Mouse (Mus musculus): ENCODE data around the gene Enthd1. TPM values are rescaled to one million over a fixed set of nuclear protein-coding genes. Genes with fewer than 3 reads are reported as not detected.

Enthd1 gene
- polyA plus RNA-seq, 1 experiment: not detected

- Histone ChIP-seq H3K4me3 (ENCODE audit: insufficient read depth, low read depth, low read length) (no peak overlapping the region), H3K27ac (ENCODE audit: insufficient read depth, low read depth, low read length) (no peak overlapping the region), H3K4me1 (ENCODE audit: control insufficient read depth, insufficient read depth, low read length) (no peaks in the 10 kb centered on the region; the same call in 1 of the 2 replicates)
- no peak for TF ChIP-seq CTCF (IDR thresholded peaks at IDR 0.05; ENCODE audit: insufficient read depth, low read depth, low read length)
- TF ChIP-seq POLR2A (IDR thresholded peaks at IDR 0.05; ENCODE audit: insufficient read depth, low read depth, low read length): no peak
- WGBS: 93% methylated on average over 7 of the region's 7 CpGs
These were observed 4.2 kb upstream of the Enthd1 start for GRCm38 (mm10) chr15:80569205-80569604.

GRCm38 (mm10) chr15:80567731-80568130, 2.8 kb upstream of the Enthd1 start:
- H3K4me1 ChIP-seq (ENCODE audit: control insufficient read depth, insufficient read depth, low read length): no peaks in the 10 kb centered on the region; the same call in 1 of the 2 replicates
- no peak overlapping the region for H3K27ac ChIP-seq (ENCODE audit: insufficient read depth, low read depth, low read length)
- 71% methylated on average over 4 of the region's 4 CpGs for WGBS
- H3K4me3 ChIP-seq (ENCODE audit: insufficient read depth, low read depth, low read length): no peak overlapping the region
- TF ChIP-seq POLR2A (IDR thresholded peaks at IDR 0.05; ENCODE audit: insufficient read depth, low read depth, low read length): no peak
- TF ChIP-seq CTCF (IDR thresholded peaks at IDR 0.05; ENCODE audit: insufficient read depth, low read depth, low read length): no peak

GRCm38 (mm10) chr15:80567139-80567538, 2.2 kb upstream of the Enthd1 start:
- H3K4me3 ChIP-seq (ENCODE audit: insufficient read depth, low read depth, low read length): no peak overlapping the region
- TF ChIP-seq POLR2A (IDR thresholded peaks at IDR 0.05; ENCODE audit: insufficient read depth, low read depth, low read length): no peak
- no peak for TF ChIP-seq CTCF (IDR thresholded peaks at IDR 0.05; ENCODE audit: insufficient read depth, low read depth, low read length)
- no peaks in the 10 kb centered on the region for H3K4me1 ChIP-seq (ENCODE audit: control insufficient read depth, insufficient read depth, low read length)
- WGBS: 94% methylated on average over 3 of the region's 3 CpGs
- no peak overlapping the region for H3K27ac ChIP-seq (ENCODE audit: insufficient read depth, low read depth, low read length)

GRCm38 (mm10) chr15:80566696-80567095, 1.7 kb upstream of the Enthd1 start:
- no peak overlapping the region for H3K4me3 ChIP-seq (ENCODE audit: insufficient read depth, low read depth, low read length)
- H3K4me1 ChIP-seq (ENCODE audit: control insufficient read depth, insufficient read depth, low read length): no peaks in the 10 kb centered on the region
- 94% methylated on average over 6 of the region's 6 CpGs for WGBS
- H3K27ac ChIP-seq (ENCODE audit: insufficient read depth, low read depth, low read length): no peak overlapping the region
- no peak for TF ChIP-seq POLR2A (IDR thresholded peaks at IDR 0.05; ENCODE audit: insufficient read depth, low read depth, low read length)

DNA sequence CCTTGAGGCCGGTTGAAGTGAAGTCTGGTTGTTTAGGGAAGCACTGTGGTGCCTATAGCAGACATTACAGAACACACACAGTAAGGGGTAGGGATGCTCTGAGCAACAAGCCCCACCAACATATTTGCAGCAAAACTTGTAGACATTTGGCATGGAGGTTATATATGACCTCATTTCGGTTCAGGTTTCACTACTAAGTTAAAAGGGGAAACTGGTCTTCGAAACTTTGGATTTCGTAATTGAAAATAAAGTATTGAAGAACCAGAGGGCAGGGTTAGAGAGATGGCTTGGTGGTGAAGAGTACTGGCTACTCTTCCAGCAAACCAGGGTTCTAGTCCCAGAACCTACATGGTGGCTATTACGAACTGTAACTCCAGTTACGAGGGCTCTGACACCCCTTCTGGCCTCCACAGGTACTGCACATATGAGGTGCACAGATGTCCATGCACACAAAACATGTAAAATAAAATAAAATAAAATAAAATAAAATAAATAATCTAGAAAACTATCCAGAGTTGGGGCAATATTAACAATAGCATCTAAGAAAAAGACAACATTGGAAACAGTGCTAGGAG, 1.2 kb downstream of the Enthd1 start:
- no peak for TF ChIP-seq CTCF (IDR thresholded peaks at IDR 0.05; ENCODE audit: insufficient read depth, low read depth, low read length)
- TF ChIP-seq POLR2A (IDR thresholded peaks at IDR 0.05; ENCODE audit: insufficient read depth, low read depth, low read length): no peak
- Histone ChIP-seq H3K4me3 (ENCODE audit: insufficient read depth, low read depth, low read length) (no peak overlapping the region), H3K27ac (ENCODE audit: insufficient read depth, low read depth, low read length) (no peak overlapping the region), H3K4me1 (ENCODE audit: control insufficient read depth, insufficient read depth, low read length) (peaks cover 3% of the 10 kb centered on the region; the same call in 1 of the 2 replicates)
- WGBS: 95% methylated on average over 6 of the region's 6 CpGs

GRCm38 (mm10) chr15:80562446-80562845, 2.5 kb downstream of the Enthd1 start:
- Histone ChIP-seq H3K27ac (ENCODE audit: insufficient read depth, low read depth, low read length) (no peak overlapping the region), H3K4me1 (ENCODE audit: control insufficient read depth, insufficient read depth, low read length) (peaks cover 3% of the 10 kb centered on the region; the same call in 1 of the 2 replicates), H3K4me3 (ENCODE audit: insufficient read depth, low read depth, low read length) (no peak overlapping the region)
- TF ChIP-seq CTCF (IDR thresholded peaks at IDR 0.05; ENCODE audit: insufficient read depth, low read depth, low read length) (no peak), POLR2A (IDR thresholded peaks at IDR 0.05; ENCODE audit: insufficient read depth, low read depth, low read length) (no peak)
- whole genome bisulfite sequencing: 91% methylated on average over 3 of the region's 3 CpGs

GRCm38 (mm10) chr15:80560646-80561580, 4.0 kb downstream of the Enthd1 start:
- 50% methylated on average over 15 of the region's 15 CpGs for WGBS
- no peak overlapping the region for H3K4me3 ChIP-seq (ENCODE audit: insufficient read depth, low read depth, low read length)
- peaks cover 3% of the 10 kb centered on the region; the same call in 1 of the 2 replicates for H3K4me1 ChIP-seq (ENCODE audit: control insufficient read depth, insufficient read depth, low read length)
- H3K27ac ChIP-seq (ENCODE audit: insufficient read depth, low read depth, low read length): no peak overlapping the region
- TF ChIP-seq POLR2A (IDR thresholded peaks at IDR 0.05; ENCODE audit: insufficient read depth, low read depth, low read length) (no peak), CTCF (IDR thresholded peaks at IDR 0.05; ENCODE audit: insufficient read depth, low read depth, low read length) (no peak)

- Histone ChIP-seq H3K4me3 (ENCODE audit: insufficient read depth, low read depth, low read length) (no peak overlapping the region), H3K4me1 (ENCODE audit: control insufficient read depth, insufficient read depth, low read length) (peaks cover 3% of the 10 kb centered on the region; the same call in 1 of the 2 replicates), H3K27ac (ENCODE audit: insufficient read depth, low read depth, low read length) (no peak overlapping the region)
- no peak for TF ChIP-seq POLR2A (IDR thresholded peaks at IDR 0.05; ENCODE audit: insufficient read depth, low read depth, low read length)
- TF ChIP-seq CTCF (IDR thresholded peaks at IDR 0.05; ENCODE audit: insufficient read depth, low read depth, low read length): no peak
- 82% methylated on average over 14 of the region's 14 CpGs for WGBS
These were observed 5.0 kb downstream of the Enthd1 start for GRCm38 (mm10) chr15:80559978-80560377.

- H3K4me1 ChIP-seq (ENCODE audit: control insufficient read depth, insufficient read depth, low read length): peaks cover 3% of the 10 kb centered on the region; the same call in 1 of the 2 replicates
- no peak overlapping the region for H3K4me3 ChIP-seq (ENCODE audit: insufficient read depth, low read depth, low read length)
- no peak for TF ChIP-seq CTCF (IDR thresholded peaks at IDR 0.05; ENCODE audit: insufficient read depth, low read depth, low read length)
- no peak for TF ChIP-seq POLR2A (IDR thresholded peaks at IDR 0.05; ENCODE audit: insufficient read depth, low read depth, low read length)
- no peak overlapping the region for H3K27ac ChIP-seq (ENCODE audit: insufficient read depth, low read depth, low read length)
- 54% methylated on average over 12 of the region's 12 CpGs for WGBS
These were observed 5.4 kb downstream of the Enthd1 start for GRCm38 (mm10) chr15:80559534-80559933.
